Mouse (Mus musculus) CD8-positive naive resting alpha-beta T cell, adult 2 months (primary cell): ENCODE measurements around the gene Rab31.

Experiments
- DNase-seq, 2 experiments: peaks; one replicate each; pipeline ENCODE4 v3.0.0; 2022; ENCODE audit warnings: low read depth in 2 of 2, low spot score in 2 of 2

Rab31 gene

DNA sequence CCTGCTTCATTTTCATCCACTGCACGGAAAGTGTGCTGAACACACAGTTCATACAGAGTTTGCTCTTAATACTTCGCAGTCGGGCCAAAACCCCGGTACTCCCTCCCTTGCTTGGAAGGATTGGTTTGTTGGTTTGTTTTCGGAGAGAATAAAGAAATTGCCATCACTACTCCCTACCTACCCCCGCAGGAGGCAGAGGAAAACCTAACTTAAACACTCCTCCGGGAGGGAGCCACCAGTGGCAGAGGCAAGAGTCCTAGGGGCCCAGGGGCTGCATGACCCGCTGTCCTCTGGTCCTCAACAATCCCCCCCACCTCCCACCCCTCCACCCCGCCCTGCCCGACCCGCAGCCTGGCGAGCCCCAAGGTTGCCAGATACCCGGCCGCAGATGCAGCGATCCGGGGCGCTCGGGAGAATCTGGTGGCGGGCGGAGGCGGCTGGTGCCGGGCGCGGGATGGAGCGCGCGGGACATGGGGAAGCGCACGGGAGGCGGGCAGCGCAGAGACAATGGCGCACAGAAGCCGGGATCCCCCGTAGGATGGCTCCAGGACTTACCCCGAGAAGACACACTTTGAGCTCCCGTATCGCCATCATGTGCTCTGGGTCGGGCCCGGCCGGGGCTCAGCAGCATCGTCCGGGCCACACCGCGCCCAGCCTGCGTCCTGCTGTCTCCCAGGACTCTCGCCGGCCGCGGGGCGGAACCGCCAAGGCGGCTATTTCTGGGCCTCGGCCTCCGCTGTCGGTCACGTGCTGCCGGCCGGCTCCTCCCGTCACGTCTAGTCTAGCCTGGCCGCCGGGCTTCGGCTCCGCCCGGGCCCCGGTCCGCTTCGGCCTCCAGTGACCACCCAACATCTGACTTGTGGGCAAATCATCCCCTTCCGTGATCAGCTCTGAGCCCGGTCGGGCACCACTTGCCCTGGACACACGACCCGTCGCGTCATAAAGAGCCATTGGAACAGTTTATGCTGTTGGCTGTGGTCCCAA is at the start of gene Rab31:
Gene Rab31 (minus strand): TSS at position 802 of the 984 bp plus-strand sequence.
- DNase-seq = no peak

DNA sequence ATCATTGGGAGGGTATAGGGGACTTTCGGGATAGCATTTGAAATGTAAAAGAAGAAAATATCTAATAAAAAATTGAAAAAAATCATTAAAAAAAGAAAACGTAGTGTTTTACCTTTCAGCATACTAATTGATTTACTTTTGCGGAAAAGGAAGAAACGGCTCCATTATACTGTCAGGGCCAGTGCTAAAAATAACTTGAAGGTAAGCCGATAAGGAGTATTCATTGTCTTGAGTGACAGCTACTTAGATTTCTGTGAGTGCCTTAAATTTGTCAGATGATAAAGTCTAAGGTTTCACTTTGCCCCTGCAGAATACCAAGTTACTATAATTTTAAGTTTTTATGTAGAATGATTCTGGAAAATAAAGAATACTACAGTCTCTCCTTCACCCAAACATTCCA is 47.6 kb upstream of the Rab31 start:
- DNase-seq = no peak

DNA sequence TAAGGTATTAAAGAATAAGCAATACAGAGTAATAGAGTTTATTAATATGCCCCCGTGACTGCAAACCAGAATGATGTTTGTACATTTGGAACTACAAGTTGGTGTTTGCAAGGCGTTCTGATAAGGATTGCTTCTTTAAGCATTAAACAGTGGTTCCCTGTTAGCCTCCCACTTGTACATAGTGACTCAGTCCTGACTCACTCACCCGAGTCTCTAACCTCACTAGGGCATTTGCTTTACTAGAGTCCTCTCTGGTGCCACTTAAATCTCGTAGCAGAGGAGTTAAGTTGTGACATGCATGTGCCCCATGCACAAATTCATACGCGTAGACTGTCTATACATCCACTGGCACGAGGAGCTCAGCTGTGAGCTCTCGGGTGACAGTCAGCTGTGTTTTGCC is 41.2 kb upstream of the Rab31 start:
- DNase-seq = no peak

DNA sequence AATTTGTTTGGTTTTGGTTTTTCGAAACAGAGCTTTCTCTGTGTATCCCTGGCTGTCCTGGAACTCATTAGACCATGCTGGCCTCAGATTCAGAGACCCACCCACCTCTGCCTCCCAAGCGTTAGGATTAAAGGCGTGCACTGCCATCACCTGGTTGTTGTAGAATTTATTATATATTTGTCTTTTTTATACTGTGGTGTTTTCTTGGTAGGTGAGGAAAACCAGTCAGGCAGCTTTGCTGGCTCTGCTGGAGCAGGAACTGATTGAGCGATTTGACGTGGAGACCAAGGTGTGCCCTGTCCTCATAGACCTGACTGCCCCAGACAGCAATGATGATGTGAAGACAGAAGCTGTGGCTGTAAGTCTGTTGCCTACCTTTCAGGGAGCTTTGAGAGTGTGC is 38.5 kb upstream of the Rab31 start:
- DNase-seq = no peak

DNA sequence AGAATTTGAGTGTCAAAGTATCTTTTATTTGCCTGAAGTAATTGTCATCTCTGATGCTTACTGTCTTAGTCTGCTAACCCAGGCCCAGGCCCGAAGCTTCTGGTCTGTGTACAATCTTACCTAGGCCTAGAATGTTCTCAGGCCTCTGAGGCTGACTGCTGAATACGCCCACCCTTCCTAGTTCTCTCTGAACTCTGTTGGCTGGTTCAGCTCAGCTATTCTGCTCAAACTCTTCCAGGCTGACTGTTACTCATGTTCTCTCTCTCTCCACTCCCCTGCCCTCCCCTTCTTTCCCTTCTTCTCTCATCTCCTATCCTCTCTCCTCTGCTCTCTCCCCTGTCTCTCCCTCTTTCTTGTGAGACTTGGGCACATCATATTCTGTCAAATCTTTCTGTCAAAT is 33.9 kb upstream of the Rab31 start:
- no peak for DNase-seq

DNA sequence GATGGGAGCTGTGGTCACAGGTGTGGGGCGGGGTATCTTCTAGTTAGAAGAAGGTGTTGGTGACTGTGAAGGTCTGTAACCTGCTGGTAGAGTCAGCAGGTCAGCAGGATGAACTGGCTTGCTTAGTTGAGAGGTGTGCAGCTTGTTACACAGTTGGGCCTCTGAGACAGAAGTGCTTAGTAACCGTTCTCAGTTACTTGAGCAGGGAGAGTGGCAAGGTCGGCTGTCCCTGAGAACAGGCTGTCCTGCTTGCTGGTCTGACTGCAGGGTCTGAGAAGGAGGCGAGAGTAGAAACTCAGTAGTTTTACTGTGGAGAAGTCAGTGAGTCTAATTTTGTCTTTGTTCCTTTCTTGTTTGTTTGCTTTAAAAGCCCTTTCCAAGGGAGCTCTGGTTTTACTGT is 33.4 kb upstream of the Rab31 start:
- DNase-seq = no peak

DNA sequence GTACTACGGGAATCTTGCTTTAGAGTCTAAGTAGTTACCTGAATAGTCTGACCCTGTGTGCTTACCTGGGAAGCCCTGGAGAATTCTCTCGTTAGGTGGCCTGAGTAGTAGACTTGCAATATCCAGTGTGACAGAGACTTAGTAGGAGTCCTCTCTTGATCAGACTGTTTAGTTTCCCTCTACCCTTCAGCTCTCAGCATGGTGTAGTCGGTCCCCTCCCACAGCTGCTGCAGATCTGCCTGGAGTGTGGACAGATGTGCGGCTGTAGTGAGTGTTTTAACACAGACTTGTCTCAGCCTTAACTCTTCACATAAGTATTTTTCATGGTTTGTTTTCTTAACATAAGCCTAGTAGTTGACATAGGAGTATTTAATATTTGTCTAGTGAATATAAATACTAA is 29.5 kb upstream of the Rab31 start:
- no peak for DNase-seq

DNA sequence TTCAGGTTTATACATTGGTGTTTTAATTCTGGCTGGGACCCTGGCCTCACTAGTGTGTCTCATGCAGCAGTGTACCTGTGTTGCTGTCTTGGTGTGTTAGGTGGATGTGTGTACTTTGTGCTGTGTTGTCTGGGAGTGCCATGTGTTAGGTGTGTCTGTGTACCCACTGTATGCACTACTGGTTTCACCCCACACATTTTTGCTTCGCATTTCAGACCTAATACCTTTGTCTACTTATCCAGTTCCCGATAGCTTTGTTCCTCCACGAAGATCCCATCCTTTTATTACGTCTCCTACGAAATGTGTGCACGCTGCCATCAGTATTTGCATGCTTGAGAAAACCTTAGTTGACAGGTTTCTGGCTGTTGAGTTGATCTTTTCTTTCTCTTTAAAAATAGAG is 27.9 kb upstream of the Rab31 start:
- DNase-seq = no peak

DNA sequence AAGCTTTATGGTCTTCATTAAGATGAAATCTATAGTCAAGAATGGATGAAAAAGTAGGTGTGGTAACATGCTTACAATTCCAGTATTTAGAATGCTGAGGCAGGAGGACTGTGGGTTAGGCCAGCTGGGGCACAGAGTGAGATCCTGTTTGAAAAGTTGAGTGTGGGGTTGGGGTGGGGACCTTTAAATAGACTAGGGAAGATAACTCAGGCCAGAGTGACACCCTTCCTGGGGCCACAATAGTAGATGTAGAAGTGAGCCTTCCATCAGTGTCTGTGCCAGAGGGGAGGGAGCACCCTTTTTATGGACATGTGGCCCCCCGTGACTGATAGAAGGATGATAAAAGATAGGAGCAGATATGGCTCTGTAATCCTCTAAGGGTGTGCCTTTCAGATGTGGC is 26.8 kb upstream of the Rab31 start:
- DNase-seq = no peak

DNA sequence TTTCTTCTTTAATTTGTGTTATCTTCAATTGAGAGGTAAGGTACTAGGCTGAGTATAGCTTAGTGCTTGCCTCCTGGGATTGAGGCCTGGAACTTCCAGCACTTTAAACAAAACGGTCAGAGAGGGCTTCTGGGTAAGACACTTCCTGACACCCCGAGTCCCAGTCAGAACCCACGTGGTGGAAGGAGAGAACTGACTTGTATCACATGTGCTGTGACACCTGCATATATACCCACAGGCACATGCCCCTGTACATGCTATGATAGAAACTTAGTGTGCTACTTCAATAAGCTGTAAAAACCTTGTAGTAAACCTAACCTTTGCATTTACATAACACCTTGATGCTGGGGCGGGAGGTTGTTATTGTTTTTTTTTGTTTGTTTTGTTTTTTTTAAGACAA is 25.9 kb upstream of the Rab31 start:
- no peak for DNase-seq

DNA sequence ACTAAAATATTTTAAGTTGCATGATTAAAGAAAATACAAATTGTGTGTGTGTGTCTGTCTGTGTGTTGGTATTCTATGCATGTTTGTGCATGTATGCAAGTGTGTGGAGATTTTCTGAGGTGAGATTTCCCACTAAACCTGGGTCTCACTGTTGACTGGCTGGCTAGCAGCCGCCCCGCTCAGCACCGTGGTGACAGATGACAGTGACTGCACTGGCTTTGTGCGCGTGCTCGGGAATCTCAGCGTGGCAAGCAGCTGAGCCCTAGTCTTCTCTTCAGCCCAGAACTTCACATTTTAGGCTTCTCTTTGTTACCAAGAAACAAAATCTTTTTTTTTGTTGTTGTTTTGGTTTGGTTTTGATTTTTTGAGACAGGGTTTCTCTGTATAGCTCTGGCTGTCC is 23.5 kb upstream of the Rab31 start:
- DNase-seq = no peak

DNA sequence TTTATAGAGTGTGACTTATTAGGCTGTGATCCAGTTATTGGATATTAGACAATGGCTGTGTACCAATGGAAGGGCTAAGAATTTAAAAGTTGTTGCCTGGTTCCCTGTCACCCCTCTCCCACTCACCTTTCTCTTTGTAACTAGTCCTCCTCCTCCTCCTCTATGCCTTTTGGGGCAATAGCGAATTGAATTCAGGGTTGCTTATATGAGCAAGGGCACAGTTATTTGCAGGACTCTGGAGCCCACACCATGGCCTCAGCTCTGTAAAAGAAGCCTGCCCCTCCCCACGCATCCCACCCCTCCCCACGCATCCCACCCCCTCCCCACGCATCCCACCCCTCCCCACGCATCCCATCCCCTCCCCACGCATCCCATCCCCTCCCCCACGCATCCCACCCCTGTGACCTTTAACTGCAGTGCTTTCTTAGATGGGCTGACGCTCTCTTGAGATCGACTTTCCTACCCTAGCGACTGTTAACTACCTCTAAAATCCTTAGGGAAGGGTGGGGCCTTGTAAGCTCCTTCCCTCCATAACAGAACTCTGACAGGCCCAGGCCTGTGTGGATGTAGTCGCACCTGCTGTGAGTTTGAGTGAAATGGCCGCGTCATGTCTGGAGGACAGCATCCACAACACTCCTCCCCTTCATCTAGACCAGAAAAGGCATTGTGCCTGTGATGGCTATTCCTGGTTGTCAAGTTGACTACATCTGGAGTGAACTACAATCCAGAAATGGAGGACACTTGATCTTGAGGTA is 21.7 kb upstream of the Rab31 start:
- DNase-seq = no peak

DNA sequence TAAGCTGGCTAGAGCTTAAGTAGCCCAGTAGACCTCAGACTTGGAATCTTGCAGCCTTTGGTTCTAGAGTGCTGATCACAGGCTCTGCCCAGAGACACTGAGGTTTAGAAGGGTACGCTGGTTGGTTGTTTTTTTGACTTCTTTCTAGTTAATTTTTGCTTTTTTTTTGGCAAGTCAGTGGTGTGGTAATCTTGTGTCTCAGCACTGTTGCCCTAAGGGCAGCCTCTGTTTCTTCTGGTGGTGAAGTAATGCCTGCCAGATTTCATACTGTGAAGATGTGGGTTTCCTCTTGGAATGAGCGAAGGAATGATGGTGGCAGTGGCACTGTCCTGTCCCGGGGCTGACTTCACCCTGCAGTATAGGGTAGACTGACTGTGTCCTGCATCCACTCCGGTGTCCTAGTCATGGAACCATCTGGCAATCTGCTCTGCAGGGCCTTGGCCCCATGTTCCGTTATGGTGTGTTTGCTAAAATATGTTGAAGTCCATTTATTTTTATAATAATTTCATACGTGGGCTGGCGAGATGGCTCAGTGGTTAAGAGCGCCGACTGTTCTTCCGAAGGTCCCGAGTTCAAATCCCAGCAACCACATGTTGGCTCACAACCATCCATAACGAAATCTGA is 20.9 kb upstream of the Rab31 start:
- DNase-seq = no peak

DNA sequence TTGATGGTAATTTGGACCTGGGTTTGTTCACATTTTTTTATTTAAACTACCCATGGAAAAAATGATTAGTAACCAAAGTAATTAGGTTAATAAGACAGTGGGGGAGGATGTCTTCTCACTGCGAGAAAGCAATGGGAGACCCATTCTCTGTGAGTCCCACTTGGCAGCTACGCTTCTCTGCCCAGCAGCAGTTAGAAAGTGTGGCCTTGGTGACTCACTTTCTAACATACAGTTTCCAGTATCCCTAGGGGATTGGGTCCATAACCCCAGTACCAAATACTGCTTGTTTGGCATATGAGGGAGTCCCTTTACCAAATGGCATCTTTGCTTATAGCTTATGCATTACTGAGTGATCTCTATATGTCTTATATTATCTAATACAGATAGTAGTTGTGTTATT is 18.6 kb upstream of the Rab31 start:
- DNase-seq = no peak

DNA sequence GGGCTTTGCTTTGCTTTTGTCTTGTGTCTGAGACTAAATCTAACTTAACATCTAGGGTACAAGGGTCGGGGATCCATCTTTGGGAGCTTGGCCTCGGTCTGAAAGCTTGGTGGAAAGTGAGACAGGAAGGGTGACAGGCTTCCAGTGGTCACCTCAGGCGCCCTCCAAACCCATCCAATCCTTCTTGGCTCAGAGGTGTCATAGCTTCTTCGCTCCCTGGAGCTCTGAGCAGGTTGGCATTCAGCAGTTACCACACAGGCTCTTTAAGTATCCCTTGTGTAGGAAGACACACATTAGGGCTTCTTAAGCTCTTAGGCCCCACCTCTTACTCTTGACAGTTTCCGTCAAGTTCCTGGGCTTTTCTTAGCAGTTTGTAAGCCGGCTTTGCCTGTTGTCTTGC is 17.0 kb upstream of the Rab31 start:
- no peak for DNase-seq

DNA sequence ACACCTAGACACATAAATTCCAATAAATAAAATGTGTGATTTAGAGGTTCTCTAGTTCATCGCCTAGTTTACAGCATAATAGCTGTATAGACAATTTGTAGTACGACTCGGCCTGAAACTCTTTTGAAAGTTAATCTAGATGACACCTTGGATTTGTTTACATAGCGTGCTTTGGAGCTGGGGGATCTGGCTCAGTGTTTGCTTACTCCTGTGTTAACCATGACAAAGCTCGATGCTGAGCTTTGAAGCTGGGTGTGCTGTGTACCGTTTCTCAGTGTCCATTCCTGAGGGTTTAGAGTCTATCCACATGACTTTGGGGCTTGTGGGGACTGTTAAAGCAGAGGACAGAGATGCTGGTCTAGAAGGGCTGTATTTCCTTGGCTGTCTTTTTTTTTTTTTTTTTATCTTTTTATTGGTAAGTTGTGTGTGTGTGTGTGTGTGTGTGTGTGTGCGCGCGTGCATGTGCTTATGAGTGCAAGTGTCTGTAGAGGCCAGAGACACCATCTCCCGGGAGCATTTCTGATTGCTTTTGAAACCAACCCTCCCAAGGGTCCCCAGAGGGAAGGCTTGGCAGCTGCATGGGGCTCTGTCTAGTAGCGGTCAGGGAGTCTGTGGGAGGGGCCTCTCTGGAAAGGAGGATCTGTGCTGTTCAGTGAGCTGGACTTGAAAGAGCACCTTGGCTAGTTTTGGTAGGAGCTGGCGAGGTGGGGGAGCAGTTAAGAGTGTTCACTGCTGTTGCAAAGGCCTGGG is 16.2 kb upstream of the Rab31 start:
- DNase-seq = no peak

DNA sequence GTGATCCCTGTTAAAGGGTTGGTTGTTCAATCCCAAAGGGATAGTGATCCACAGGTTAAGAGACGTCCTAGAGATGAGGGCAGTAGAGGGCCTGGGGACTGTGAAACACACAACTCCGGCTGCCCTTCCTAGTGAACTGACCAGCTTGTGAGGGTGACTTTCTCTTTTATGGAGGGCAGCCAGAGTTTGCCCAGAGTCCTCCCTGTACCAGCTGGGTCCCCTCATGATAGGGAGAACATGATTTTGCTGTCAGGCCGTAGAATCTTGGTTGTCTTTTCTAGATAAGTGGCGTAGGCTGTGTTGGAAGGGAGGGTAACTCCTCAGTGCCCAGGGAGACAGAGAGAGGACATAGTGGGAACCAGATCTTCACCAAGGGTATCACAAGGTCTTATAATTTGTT is 14.7 kb upstream of the Rab31 start:
- no peak for DNase-seq

DNA sequence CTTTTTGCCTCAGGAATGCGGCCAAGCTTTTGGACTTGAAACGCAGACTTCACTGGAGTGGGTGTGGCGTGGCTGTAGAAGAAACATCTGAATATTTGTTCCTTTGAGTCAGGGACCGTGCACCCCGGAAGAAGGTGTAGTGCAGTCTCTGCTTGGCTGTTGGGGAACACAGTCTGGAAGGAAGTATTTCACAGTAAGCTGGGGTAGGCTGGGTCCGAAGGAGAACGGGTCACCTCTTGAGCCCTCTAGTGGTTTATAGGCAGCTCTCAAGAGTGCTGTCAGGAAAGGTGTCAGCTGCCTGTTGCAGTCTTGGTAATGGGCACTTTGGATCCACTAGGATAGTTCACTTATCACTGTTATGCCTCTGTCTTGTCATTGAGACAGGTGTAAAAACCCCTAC is 13.7 kb upstream of the Rab31 start:
- no peak for DNase-seq

DNA sequence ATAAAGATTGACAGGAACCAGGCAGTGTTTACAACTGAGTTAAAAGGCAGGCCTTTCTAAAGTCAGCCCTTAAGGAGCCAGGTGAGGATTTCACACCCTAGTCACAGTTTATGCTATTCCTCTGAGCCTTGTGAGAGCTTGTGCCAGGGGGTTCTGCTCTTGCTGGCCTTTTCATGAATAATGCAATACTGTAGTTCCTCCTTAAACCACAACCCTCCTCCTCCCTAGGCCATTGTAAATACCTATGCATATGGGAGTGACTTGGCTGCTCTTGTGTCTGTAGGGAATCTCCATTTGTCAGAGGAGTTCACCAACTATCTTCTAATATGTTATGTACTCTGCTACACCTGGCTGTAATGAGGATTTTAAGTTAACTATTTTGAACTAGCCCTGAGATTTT is 13.2 kb upstream of the Rab31 start:
- no peak for DNase-seq

DNA sequence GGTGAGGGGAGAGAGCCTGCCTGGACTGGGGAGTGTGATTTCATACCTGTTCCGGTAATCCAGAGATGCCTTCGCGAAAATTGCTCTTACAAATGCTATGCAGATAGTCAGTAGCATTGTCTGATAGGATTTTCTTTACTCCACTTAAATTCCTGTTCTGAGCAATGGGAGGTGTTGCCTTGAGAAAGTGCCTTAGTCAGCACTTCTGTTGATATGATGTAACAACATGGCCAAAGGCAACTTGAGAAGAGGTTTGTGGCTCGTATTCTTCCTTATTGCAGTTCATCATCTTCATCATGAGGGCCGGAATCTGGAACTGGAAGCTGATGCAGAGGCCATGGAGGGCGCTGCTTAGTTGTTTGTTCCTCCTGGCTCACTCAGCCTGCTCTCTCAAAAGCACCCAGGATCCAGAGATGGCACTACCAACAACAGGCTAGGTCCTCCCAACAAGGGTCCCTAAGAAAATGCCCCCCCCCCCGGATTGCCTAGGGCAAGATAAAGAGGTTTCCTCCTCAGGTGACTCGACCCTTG is 12.1 kb upstream of the Rab31 start:
- DNase-seq = no peak
